28 mouse cellular contexts compared by ENCODE assay signal in genomic region chr1:145806390-145806948, GRCm38 (mm10).
DNase-seq lines count a peak whose midpoint lies in the region; ATAC-seq and TF ChIP-seq lines count a peak whose summit lies in the region.
"Had no signal": no experiment of that assay in that cellular context is flagged by ENCODE, and none has a peak within 500 bp of the region (broad histone marks: within the 10 kb centered on the region; RNA-seq: fewer than 3 reads in every experiment).

No protein-coding gene starts in this region.

- WGBS in embryonic facial prominence, embryonic 14.5 days = 76% methylated on average over 8 of the region's 8 CpGs
- WGBS in embryonic facial prominence, embryonic 10.5 days = 91% methylated on average over 8 of the region's 8 CpGs
- WGBS in midbrain, postnatal 0 days = 89% methylated on average over 8 of the region's 8 CpGs
- WGBS in midbrain, embryonic 16.5 days = 90% methylated on average over 8 of the region's 8 CpGs
- 79% methylated on average over 8 of the region's 8 CpGs for WGBS in embryonic facial prominence, embryonic 15.5 days
- 82% methylated on average over 8 of the region's 8 CpGs for WGBS in forebrain, embryonic 15.5 days

- no peak for TF ChIP-seq CTCF in midbrain, postnatal 0 days (IDR thresholded peaks at IDR 0.05)

- H3K36me3 ChIP-seq in embryonic facial prominence, embryonic 14.5 days (ENCODE audit: control insufficient read depth, insufficient read depth, low read length) = no peaks in the 10 kb centered on the region
- no peaks in the 10 kb centered on the region for H3K36me3 ChIP-seq in embryonic facial prominence, embryonic 10.5 days (replicated peaks)
- H3K36me3 ChIP-seq in midbrain, postnatal 0 days (ENCODE audit: insufficient read depth, low read length) = no peaks in the 10 kb centered on the region
- H3K36me3 ChIP-seq in midbrain, embryonic 16.5 days (ENCODE audit: control insufficient read depth, insufficient read depth, low read length) = no peaks in the 10 kb centered on the region
- H3K36me3 ChIP-seq in embryonic facial prominence, embryonic 15.5 days = no peaks in the 10 kb centered on the region
- no peaks in the 10 kb centered on the region for H3K36me3 ChIP-seq in forebrain, embryonic 15.5 days
- H3K36me3 ChIP-seq: embryonic facial prominence, embryonic 12.5 days; heart, embryonic 12.5 days; hindbrain, embryonic 10.5 days; limb, embryonic 12.5 days; midbrain, embryonic 10.5 days; neural tube, embryonic 12.5 days had no signal

- ATAC-seq in embryonic facial prominence, embryonic 14.5 days (ENCODE audit: low read depth) = peak; percentile 78; the same call in 1 of the 2 replicates
- peak; percentile 38; the same call in 1 of the 2 replicates for ATAC-seq in midbrain, postnatal 0 days (ENCODE audit: low FRiP score)
- no peak for ATAC-seq in midbrain, embryonic 16.5 days
- ATAC-seq in embryonic facial prominence, embryonic 15.5 days (ENCODE audit: insufficient number of reproducible peaks, low FRiP score, low TSS enrichment, low read depth) = peak; percentile 34; the same call in 1 of the 2 replicates
- ATAC-seq in forebrain, embryonic 15.5 days (replicated peaks) = no peak
- ATAC-seq: CD4-positive, CD25-positive, alpha-beta regulatory T cell, adult 4 months; forebrain, embryonic 14.5 days; liver, postnatal 0 days; lung, postnatal 0 days had no signal

- no peak overlapping the region for H3K9ac ChIP-seq in embryonic facial prominence, embryonic 14.5 days (ENCODE audit: low read depth, low read length)
- no peak overlapping the region for H3K9ac ChIP-seq in midbrain, postnatal 0 days (replicated peaks; ENCODE audit: low read length, poor library complexity, severe bottlenecking)
- no peak overlapping the region for H3K9ac ChIP-seq in midbrain, embryonic 16.5 days (ENCODE audit: low read depth, low read length)
- H3K9ac ChIP-seq in embryonic facial prominence, embryonic 15.5 days = no peak overlapping the region
- no peak overlapping the region for H3K9ac ChIP-seq in forebrain, embryonic 15.5 days (replicated peaks)
- H3K9ac ChIP-seq: embryonic facial prominence, embryonic 12.5 days; heart, embryonic 12.5 days; limb, embryonic 12.5 days; liver, postnatal 0 days; neural tube, embryonic 12.5 days had no signal

- no peaks in the 10 kb centered on the region for H3K4me1 ChIP-seq in embryonic facial prominence, embryonic 14.5 days (ENCODE audit: control insufficient read depth, insufficient read depth, low read length)
- no peaks in the 10 kb centered on the region for H3K4me1 ChIP-seq in embryonic facial prominence, embryonic 10.5 days
- H3K4me1 ChIP-seq in midbrain, postnatal 0 days (ENCODE audit: insufficient read depth, low read length) = no peaks in the 10 kb centered on the region
- H3K4me1 ChIP-seq in midbrain, embryonic 16.5 days (ENCODE audit: control insufficient read depth, insufficient read depth, low read length) = no peaks in the 10 kb centered on the region
- no peaks in the 10 kb centered on the region for H3K4me1 ChIP-seq in embryonic facial prominence, embryonic 15.5 days
- no peaks in the 10 kb centered on the region for H3K4me1 ChIP-seq in forebrain, embryonic 15.5 days
- H3K4me1 ChIP-seq: embryonic facial prominence, embryonic 12.5 days; heart, embryonic 12.5 days; hindbrain, embryonic 10.5 days; limb, embryonic 12.5 days; midbrain, embryonic 10.5 days; neural tube, embryonic 12.5 days had no signal

- peak; percentile 0 for DNase-seq in embryonic facial prominence, embryonic 14.5 days (ENCODE audit: low spot score)
- no peak for DNase-seq in embryonic facial prominence, embryonic 10.5 days (ENCODE audit: low spot score)
- peak; percentile 37 for DNase-seq in midbrain, postnatal 0 days (ENCODE audit: low spot score)
- DNase-seq in cerebellum, adult 9-11 months = peak; percentile 81
- no peak for DNase-seq in spleen, postnatal 14 days (ENCODE audit: low spot score in 2 of 2)
- DNase-seq: adrenal gland, postnatal 36 days; gastrocnemius, postnatal 14 days; heart, adult 18-20 months; heart, postnatal 10 days; kidney, adult 2 months; kidney, postnatal 14 days; liver, postnatal 0 days; right cerebral cortex, postnatal 14 days; spleen, adult 18-20 months had no signal

- no peaks in the 10 kb centered on the region for H3K27me3 ChIP-seq in embryonic facial prominence, embryonic 14.5 days (replicated peaks; ENCODE audit: control insufficient read depth, insufficient read depth, low read length)
- H3K27me3 ChIP-seq in embryonic facial prominence, embryonic 10.5 days (replicated peaks; ENCODE audit: low read depth, poor library complexity, severe bottlenecking) = no peaks in the 10 kb centered on the region
- no peaks in the 10 kb centered on the region for H3K27me3 ChIP-seq in midbrain, postnatal 0 days (ENCODE audit: insufficient read depth, low read length)
- no peaks in the 10 kb centered on the region for H3K27me3 ChIP-seq in midbrain, embryonic 16.5 days (ENCODE audit: control insufficient read depth, insufficient read depth, low read depth, low read length)
- no peaks in the 10 kb centered on the region for H3K27me3 ChIP-seq in embryonic facial prominence, embryonic 15.5 days
- H3K27me3 ChIP-seq in forebrain, embryonic 15.5 days = no peaks in the 10 kb centered on the region
- H3K27me3 ChIP-seq: embryonic facial prominence, embryonic 12.5 days; heart, embryonic 12.5 days; limb, embryonic 12.5 days; neural tube, embryonic 12.5 days had no signal

- H3K4me3 ChIP-seq in embryonic facial prominence, embryonic 14.5 days (ENCODE audit: low read depth, low read length) = no peak overlapping the region
- H3K4me3 ChIP-seq in embryonic facial prominence, embryonic 10.5 days = no peak overlapping the region
- H3K4me3 ChIP-seq in midbrain, postnatal 0 days (ENCODE audit: low read depth, low read length) = no peak overlapping the region
- no peak overlapping the region for H3K4me3 ChIP-seq in midbrain, embryonic 16.5 days (ENCODE audit: low read depth, low read length)
- H3K4me3 ChIP-seq in embryonic facial prominence, embryonic 15.5 days (replicated peaks) = no peak overlapping the region
- H3K4me3 ChIP-seq in forebrain, embryonic 15.5 days = no peak overlapping the region
- H3K4me3 ChIP-seq: embryonic facial prominence, embryonic 12.5 days; heart, embryonic 12.5 days; hindbrain, embryonic 10.5 days; layer of hippocampus, adult 2 months; limb, embryonic 12.5 days; midbrain, embryonic 10.5 days; neural tube, embryonic 12.5 days had no signal

- H3K27ac ChIP-seq in embryonic facial prominence, embryonic 14.5 days (replicated peaks; ENCODE audit: low read depth, low read length) = no peak overlapping the region
- no peak overlapping the region for H3K27ac ChIP-seq in embryonic facial prominence, embryonic 10.5 days (replicated peaks)
- H3K27ac ChIP-seq in midbrain, postnatal 0 days (ENCODE audit: low read depth, low read length) = no peak overlapping the region
- H3K27ac ChIP-seq in midbrain, embryonic 16.5 days (ENCODE audit: low read length) = no peak overlapping the region
- no peak overlapping the region for H3K27ac ChIP-seq in embryonic facial prominence, embryonic 15.5 days (replicated peaks)
- H3K27ac ChIP-seq in forebrain, embryonic 15.5 days (replicated peaks) = no peak overlapping the region
- H3K27ac ChIP-seq: embryonic facial prominence, embryonic 12.5 days; hindbrain, embryonic 10.5 days; layer of hippocampus, adult 2 months; limb, embryonic 12.5 days; midbrain, embryonic 10.5 days; neural tube, embryonic 12.5 days had no signal

- no peaks in the 10 kb centered on the region for H3K9me3 ChIP-seq in embryonic facial prominence, embryonic 14.5 days (ENCODE audit: control insufficient read depth, low read length)
- H3K9me3 ChIP-seq in embryonic facial prominence, embryonic 10.5 days = no peaks in the 10 kb centered on the region
- no peaks in the 10 kb centered on the region for H3K9me3 ChIP-seq in midbrain, postnatal 0 days (ENCODE audit: low read length)
- H3K9me3 ChIP-seq in midbrain, embryonic 16.5 days (replicated peaks; ENCODE audit: control insufficient read depth, low read length, poor library complexity, severe bottlenecking) = no peaks in the 10 kb centered on the region
- H3K9me3 ChIP-seq in embryonic facial prominence, embryonic 15.5 days (replicated peaks) = no peaks in the 10 kb centered on the region
- no peaks in the 10 kb centered on the region for H3K9me3 ChIP-seq in forebrain, embryonic 15.5 days
- H3K9me3 ChIP-seq: embryonic facial prominence, embryonic 12.5 days; hindbrain, embryonic 10.5 days; limb, embryonic 12.5 days; midbrain, embryonic 10.5 days; neural tube, embryonic 12.5 days had no signal

- H3K4me2 ChIP-seq in embryonic facial prominence, embryonic 14.5 days (ENCODE audit: low read depth, low read length) = no peak overlapping the region
- H3K4me2 ChIP-seq in midbrain, postnatal 0 days (ENCODE audit: low read depth, low read length, poor library complexity, severe bottlenecking) = no peak overlapping the region
- no peak overlapping the region for H3K4me2 ChIP-seq in midbrain, embryonic 16.5 days (ENCODE audit: low read length)
- no peak overlapping the region for H3K4me2 ChIP-seq in embryonic facial prominence, embryonic 15.5 days (replicated peaks)
- H3K4me2 ChIP-seq in forebrain, embryonic 15.5 days (replicated peaks) = no peak overlapping the region
- H3K4me2 ChIP-seq: embryonic facial prominence, embryonic 12.5 days; heart, embryonic 12.5 days; limb, embryonic 12.5 days; liver, embryonic 11.5 days; neural tube, embryonic 12.5 days had no signal

Comparison
In these comparisons a context has a peak if more than half of its experiments do, and no peak if none do; other contexts are left out.
1. ATAC-seq: peak in embryonic facial prominence, embryonic 14.5 days (single experiment), midbrain, postnatal 0 days (single experiment) and embryonic facial prominence, embryonic 15.5 days (single experiment); none in midbrain, embryonic 16.5 days (single experiment) and forebrain, embryonic 15.5 days (single experiment).
2. DNase-seq: peak in embryonic facial prominence, embryonic 14.5 days (single experiment), midbrain, postnatal 0 days (single experiment) and cerebellum, adult 9-11 months (single experiment); none in embryonic facial prominence, embryonic 10.5 days (single experiment) and spleen, postnatal 14 days (0 of 2).